Mouse (Mus musculus) thymus, postnatal 36 days (tissue): ENCODE data around the gene Gm28047.

Experiments
- DNase-seq, 2 experiments: peaks; one replicate each; pipeline ENCODE4 v3.0.0; 2022; ENCODE audit warnings: mixed read lengths in 2 of 2

The Gm28047 gene

GRCm38 (mm10) chr15:102546677-102547427, 78.0 kb downstream of the Gm28047 start:
- no peak for DNase-seq

GRCm38 (mm10) chr15:102546246-102546645, 78.6 kb downstream of the Gm28047 start:
- no peak for DNase-seq

GRCm38 (mm10) chr15:102544801-102545200, 80.1 kb downstream of the Gm28047 start:
- no peak for DNase-seq

- DNase-seq = no peak
Measured at GRCm38 (mm10) chr15:102533926-102534325, 90.9 kb downstream of the Gm28047 start.

GRCm38 (mm10) chr15:102532106-102532900, 92.6 kb downstream of the Gm28047 start:
- no peak for DNase-seq

- no peak for DNase-seq
Measured at GRCm38 (mm10) chr15:102531586-102531985, 93.3 kb downstream of the Gm28047 start.

GRCm38 (mm10) chr15:102530566-102530965, 94.3 kb downstream of the Gm28047 start:
- DNase-seq = no peak

- no peak for DNase-seq
Measured at GRCm38 (mm10) chr15:102528396-102528795, 96.5 kb downstream of the Gm28047 start.

- peak in 1 of 2 experiments; percentile 31 for DNase-seq
Measured at GRCm38 (mm10) chr15:102527936-102528335, 96.9 kb downstream of the Gm28047 start.

GRCm38 (mm10) chr15:102526111-102527002, 98.5 kb downstream of the Gm28047 start:
- DNase-seq = peak; percentile 24 to 39

GRCm38 (mm10) chr15:102524892-102525485, 99.9 kb downstream of the Gm28047 start, which contains the start of gene Npff:
Gene Npff, minus strand, starts transcription at chr15:102524942.
- peak; percentile 65 to 71 for DNase-seq

- no peak for DNase-seq
Measured at GRCm38 (mm10) chr15:102521480-102521879, 103.4 kb downstream of the Gm28047 start.

- no peak for DNase-seq
Measured at GRCm38 (mm10) chr15:102520416-102520815, 104.5 kb downstream of the Gm28047 start.

- DNase-seq = no peak
Measured at GRCm38 (mm10) chr15:102519211-102520141, 105.4 kb downstream of the Gm28047 start.

- no peak for DNase-seq
Measured at GRCm38 (mm10) chr15:102518859-102519201, 106.0 kb downstream of the Gm28047 start.

GRCm38 (mm10) chr15:102517976-102518858, 106.7 kb downstream of the Gm28047 start, which contains the start of gene Tarbp2:
Gene Tarbp2, plus strand, starts transcription at chr15:102518192.
- DNase-seq = peak; percentile 99 to 100

- DNase-seq = no peak
Measured at GRCm38 (mm10) chr15:102517631-102517975, 107.3 kb downstream of the Gm28047 start.

GRCm38 (mm10) chr15:102516728-102517404, 108.0 kb downstream of the Gm28047 start, which contains the start of gene Map3k12:
Gene Map3k12, minus strand, starts transcription at chr15:102517064.
- peak; percentile 74 to 82 for DNase-seq

GRCm38 (mm10) chr15:102516293-102516692, 108.6 kb downstream of the Gm28047 start:
- DNase-seq = no peak

- DNase-seq = no peak
Measured at GRCm38 (mm10) chr15:102515791-102516190, 109.1 kb downstream of the Gm28047 start.
